Mouse (Mus musculus) embryonic facial prominence, embryonic 11.5 days (tissue): ENCODE data around the gene Arhgap25. TPM values are rescaled to one million over a fixed set of nuclear protein-coding genes. Genes with fewer than 3 reads are reported as not detected.

Experiments used
- ATAC-seq: fragments of 200-750 bp; cut with Nextera tagmentation; replicated peaks from 2 replicates; pipeline ENCODE4 v1.8.0; 2017; ENCODE audit warnings: low read depth; ENCODE audit not compliant: insufficient number of reproducible peaks, low FRiP score, low TSS enrichment
- DNase-seq: peaks from one replicate; pipeline ENCODE4 v3.0.0-alpha.2; 2015; ENCODE audit warnings: low spot score
- H3K27ac ChIP-seq: fragments of 300-500 bp; sonication (generic); replicated peaks from 2 replicates; pipeline ENCODE4 v1.5.1; 2014; ENCODE audit warnings: mild to moderate bottlenecking, low read depth, low read length, control low read depth
- H3K27me3 ChIP-seq: fragments of 300-500 bp; sonication (generic); 2 replicates; pipeline ENCODE4 v1.6.1; 2014; ENCODE audit warnings: mild to moderate bottlenecking, low read length, moderate library complexity, mixed read lengths; ENCODE audit not compliant: control insufficient read depth, insufficient read depth
- H3K36me3 ChIP-seq: fragments of 300-500 bp; sonication (generic); replicated peaks from 2 replicates; pipeline ENCODE4 v1.6.1; 2014; ENCODE audit warnings: low read depth, mild to moderate bottlenecking, low read length, moderate library complexity, mixed read lengths; ENCODE audit not compliant: control insufficient read depth, insufficient read depth
- H3K4me1 ChIP-seq: fragments of 300-500 bp; sonication (generic); 2 replicates; pipeline ENCODE4 v1.6.1; 2014; ENCODE audit warnings: low read length, mixed read lengths; ENCODE audit not compliant: control insufficient read depth, insufficient read depth
- H3K4me2 ChIP-seq: fragments of 300-500 bp; sonication (generic); 2 replicates; pipeline ENCODE4 v1.6.1; 2014; ENCODE audit warnings: low read depth, mild to moderate bottlenecking, control low read depth, low read length, moderate library complexity
- H3K4me3 ChIP-seq: fragments of 300-500 bp; sonication (generic); 2 replicates; pipeline ENCODE4 v1.5.1; 2014; ENCODE audit warnings: low read depth, low read length, control low read depth
- H3K9ac ChIP-seq: fragments of 300-500 bp; sonication (generic); replicated peaks from 2 replicates; pipeline ENCODE4 v1.6.1; 2014; ENCODE audit warnings: mild to moderate bottlenecking, control low read depth, low read length
- H3K9me3 ChIP-seq: fragments of 300-500 bp; sonication (generic); replicated peaks from 2 replicates; pipeline ENCODE4 v1.6.1; 2016; ENCODE audit warnings: mild to moderate bottlenecking, low read length, inconsistent platforms, mixed read lengths; ENCODE audit not compliant: control insufficient read depth
- WGBS: fragments of 180-500 bp; shearing (Covaris S2); extraction: QIAGEN DNeasy Blood & Tissue Kit; methylation state at CpG from one replicate; pipeline ENCODE4 v1.1.7; 2014; 5-methylcytosine and 5-hydroxymethylcytosine counted together
- polyA plus RNA-seq: library from polyadenylated mRNA; unstranded; fragments of >200 nt; fragmentation: Nextera tagmentation; extraction: Ambion mirVana; gene quantifications from 2 replicates; pipeline ENCODE4 v1.2.1, GENCODE M21; 2014

Gene Arhgap25
- polyA plus RNA-seq, 1 experiment from 2014 or later, result 3.9 TPM

- Histone ChIP-seq H3K4me1 (no peaks in the 10 kb centered on the region), H3K4me3 (no peak overlapping the region), H3K4me2 (no peak overlapping the region), H3K27me3 (no peaks in the 10 kb centered on the region), H3K27ac (no peak overlapping the region), H3K9me3 (no peaks in the 10 kb centered on the region), H3K9ac (no peak overlapping the region), H3K36me3 (no peaks in the 10 kb centered on the region)
- DNase-seq (no peak), ATAC-seq (no peak)
- 59% methylated on average over 9 of the region's 9 CpGs for WGBS
Measured at GRCm38 (mm10) chr6:87567686-87568593, 34.9 kb upstream of the Arhgap25 start.

- Histone ChIP-seq H3K36me3 (no peaks in the 10 kb centered on the region), H3K9ac (no peak overlapping the region), H3K27me3 (no peaks in the 10 kb centered on the region), H3K27ac (no peak overlapping the region), H3K4me3 (no peak overlapping the region), H3K4me1 (no peaks in the 10 kb centered on the region), H3K9me3 (no peaks in the 10 kb centered on the region), H3K4me2 (no peak overlapping the region)
- ATAC-seq (no peak), DNase-seq (no peak)
- 79% methylated on average over 5 of the region's 5 CpGs for WGBS
Measured at GRCm38 (mm10) chr6:87565166-87565565, 32.1 kb upstream of the Arhgap25 start.

- Histone ChIP-seq H3K4me3 (no peak overlapping the region), H3K9ac (no peak overlapping the region), H3K4me2 (no peak overlapping the region), H3K27ac (no peak overlapping the region), H3K9me3 (no peaks in the 10 kb centered on the region), H3K27me3 (no peaks in the 10 kb centered on the region), H3K36me3 (no peaks in the 10 kb centered on the region), H3K4me1 (no peaks in the 10 kb centered on the region)
- DNase-seq (no peak), ATAC-seq (no peak)
- WGBS, result 83% methylated on average over 4 of the region's 4 CpGs
Measured at GRCm38 (mm10) chr6:87564356-87564755, 31.3 kb upstream of the Arhgap25 start.

- H3K36me3 ChIP-seq, result no peaks in the 10 kb centered on the region
- no peak for ATAC-seq
- H3K27me3 ChIP-seq, result no peaks in the 10 kb centered on the region
- no peaks in the 10 kb centered on the region for H3K4me1 ChIP-seq
- H3K9me3 ChIP-seq, result no peaks in the 10 kb centered on the region
- no peak overlapping the region for H3K4me2 ChIP-seq
- 85% methylated on average over 3 of the region's 3 CpGs for WGBS
- no peak overlapping the region for H3K27ac ChIP-seq
- DNase-seq, result no peak
- H3K9ac ChIP-seq, result no peak overlapping the region
- H3K4me3 ChIP-seq, result no peak overlapping the region
Measured at GRCm38 (mm10) chr6:87553724-87554123, 20.7 kb upstream of the Arhgap25 start.

- ATAC-seq, result no peak
- Histone ChIP-seq H3K4me3 (no peak overlapping the region), H3K9ac (no peak overlapping the region), H3K36me3 (no peaks in the 10 kb centered on the region), H3K4me2 (no peak overlapping the region), H3K27me3 (no peaks in the 10 kb centered on the region), H3K4me1 (no peaks in the 10 kb centered on the region), H3K27ac (no peak overlapping the region), H3K9me3 (no peaks in the 10 kb centered on the region)
- peak; percentile 40 for DNase-seq
- WGBS, result 53% methylated on average over 7 of the region's 7 CpGs
Measured at GRCm38 (mm10) chr6:87552054-87552807, 19.2 kb upstream of the Arhgap25 start.

- DNase-seq (no peak), ATAC-seq (no peak)
- Histone ChIP-seq H3K36me3 (no peaks in the 10 kb centered on the region), H3K9me3 (no peaks in the 10 kb centered on the region; the same call in 1 of the 2 replicates), H3K4me1 (no peaks in the 10 kb centered on the region), H3K4me2 (no peak overlapping the region), H3K27ac (no peak overlapping the region), H3K9ac (no peak overlapping the region), H3K27me3 (no peaks in the 10 kb centered on the region), H3K4me3 (no peak overlapping the region)
- 86% methylated on average over 7 of the region's 7 CpGs for WGBS
Measured at GRCm38 (mm10) chr6:87547836-87548235, 14.8 kb upstream of the Arhgap25 start.

GRCm38 (mm10) chr6:87547431-87547830 is 14.4 kb upstream of the Arhgap25 start:
- no peaks in the 10 kb centered on the region for H3K36me3 ChIP-seq
- no peaks in the 10 kb centered on the region; the same call in 1 of the 2 replicates for H3K9me3 ChIP-seq
- H3K27me3 ChIP-seq, result no peaks in the 10 kb centered on the region
- no peak overlapping the region for H3K27ac ChIP-seq
- no peak overlapping the region for H3K4me3 ChIP-seq
- H3K4me1 ChIP-seq, result no peaks in the 10 kb centered on the region
- no peak for ATAC-seq
- 81% methylated on average over 4 of the region's 4 CpGs for WGBS
- no peak overlapping the region for H3K9ac ChIP-seq
- H3K4me2 ChIP-seq, result no peak overlapping the region
- no peak for DNase-seq
